Mouse (Mus musculus) right cerebral cortex, postnatal 36 days (tissue): ENCODE data around the gene Oxsr1.
"Not testable (repeated sequence)": the region's sequence is repeated elsewhere in the genome, so short reads cannot be mapped to it uniquely, and the experiment has no call there.

Experiments used
- DNase-seq, 2 experiments: peaks; one replicate each; pipeline ENCODE4 v3.0.0; 2022; ENCODE audit warnings: low spot score in 2 of 2, mixed read lengths in 1 of 2

Oxsr1 gene

GRCm38 (mm10) chr9:119322289-119323259 lies at the start of gene Oxsr1:
Gene Oxsr1, minus strand, starts transcription at chr9:119322427.
- DNase-seq, result peak; percentile 99

GRCm38 (mm10) chr9:119371251-119371650 lies 49.0 kb upstream of the Oxsr1 start:
- no peak for DNase-seq

GRCm38 (mm10) chr9:119370770-119371169 lies 48.5 kb upstream of the Oxsr1 start:
- not testable (repeated sequence) for DNase-seq

GRCm38 (mm10) chr9:119368367-119368766 lies 46.1 kb upstream of the Oxsr1 start:
- DNase-seq, result no peak

- no peak for DNase-seq
Measured at GRCm38 (mm10) chr9:119365284-119365683, 43.1 kb upstream of the Oxsr1 start, which contains the start of gene Slc22a14. Gene Slc22a14, minus strand, starts transcription at chr9:119365553.

- no peak for DNase-seq
Measured at GRCm38 (mm10) chr9:119363229-119363628, 41.0 kb upstream of the Oxsr1 start.

GRCm38 (mm10) chr9:119361416-119361815 lies 39.2 kb upstream of the Oxsr1 start:
- no peak for DNase-seq

- DNase-seq, result no peak
Measured at GRCm38 (mm10) chr9:119358058-119358429, 35.8 kb upstream of the Oxsr1 start.

- DNase-seq, result peak; percentile 78 to 80
Measured at GRCm38 (mm10) chr9:119357331-119358057, 35.3 kb upstream of the Oxsr1 start, which contains the start of gene Xylb. Gene Xylb, plus strand, starts transcription at chr9:119357381.

- no peak for DNase-seq
Measured at GRCm38 (mm10) chr9:119355943-119356342, 33.7 kb upstream of the Oxsr1 start.

GRCm38 (mm10) chr9:119353926-119354325 lies 31.7 kb upstream of the Oxsr1 start:
- no peak for DNase-seq

- peak; percentile 36 to 59 for DNase-seq
Measured at GRCm38 (mm10) chr9:119352060-119352459, 29.8 kb upstream of the Oxsr1 start.

GRCm38 (mm10) chr9:119350947-119351705 lies 28.9 kb upstream of the Oxsr1 start:
- DNase-seq, result no peak

GRCm38 (mm10) chr9:119350531-119350930 lies 28.3 kb upstream of the Oxsr1 start:
- no peak for DNase-seq

GRCm38 (mm10) chr9:119346376-119346775 lies 24.1 kb upstream of the Oxsr1 start:
- no peak for DNase-seq

- no peak for DNase-seq
Measured at GRCm38 (mm10) chr9:119342728-119343127, 20.5 kb upstream of the Oxsr1 start.

- DNase-seq, result peak; percentile 96 to 98
Measured at GRCm38 (mm10) chr9:119340909-119341816, 18.9 kb upstream of the Oxsr1 start, which contains the start of gene Myd88. Gene Myd88, minus strand, starts transcription at chr9:119341411.

GRCm38 (mm10) chr9:119340212-119340580 lies 18.0 kb upstream of the Oxsr1 start:
- DNase-seq, result no peak

GRCm38 (mm10) chr9:119339558-119340211 lies 17.5 kb upstream of the Oxsr1 start, which contains the start of gene Acaa1a:
Gene Acaa1a, plus strand, starts transcription at chr9:119339676.
- peak in 1 of 2 experiments; percentile 21 for DNase-seq

- no peak for DNase-seq
Measured at GRCm38 (mm10) chr9:119339106-119339505, 16.9 kb upstream of the Oxsr1 start.
